Mouse (Mus musculus): ENCODE data around the gene Bicral.
"Not testable (repeated sequence)": the region's sequence is repeated elsewhere in the genome, so short reads cannot be mapped to it uniquely, and the experiment has no call there.

The Bicral gene

DNA sequence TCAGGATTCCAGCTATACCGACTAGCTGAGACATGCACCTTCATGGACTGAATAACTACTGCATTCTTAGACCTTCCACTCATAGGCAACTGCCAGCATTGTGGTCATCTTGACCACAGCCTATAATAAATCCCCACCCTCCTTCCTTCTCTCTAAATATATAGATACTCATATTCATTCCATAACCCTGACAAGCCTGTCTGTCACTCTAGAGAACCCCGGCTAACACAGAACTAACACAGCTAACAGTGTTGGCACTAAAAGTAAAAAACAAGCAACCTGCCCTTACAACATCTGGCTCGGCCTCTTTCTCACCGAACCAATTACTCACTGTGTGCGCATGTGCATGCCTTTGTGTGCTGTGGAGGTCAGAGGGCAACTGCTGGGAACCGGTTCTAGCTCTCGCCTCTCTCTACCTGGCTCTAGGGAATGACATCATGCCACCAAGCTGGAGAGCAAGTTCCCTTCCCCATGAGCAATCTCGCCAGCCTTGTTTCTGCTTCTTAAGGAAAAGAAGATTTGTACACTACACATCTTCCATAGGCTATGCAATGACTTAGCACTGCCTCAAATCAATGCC, 18.2 kb upstream of the Bicral start:
- in situ Hi-C loops (cut with MboI; ENCODE audit: low sequenced_read_pairs), result no loop called here

DNA sequence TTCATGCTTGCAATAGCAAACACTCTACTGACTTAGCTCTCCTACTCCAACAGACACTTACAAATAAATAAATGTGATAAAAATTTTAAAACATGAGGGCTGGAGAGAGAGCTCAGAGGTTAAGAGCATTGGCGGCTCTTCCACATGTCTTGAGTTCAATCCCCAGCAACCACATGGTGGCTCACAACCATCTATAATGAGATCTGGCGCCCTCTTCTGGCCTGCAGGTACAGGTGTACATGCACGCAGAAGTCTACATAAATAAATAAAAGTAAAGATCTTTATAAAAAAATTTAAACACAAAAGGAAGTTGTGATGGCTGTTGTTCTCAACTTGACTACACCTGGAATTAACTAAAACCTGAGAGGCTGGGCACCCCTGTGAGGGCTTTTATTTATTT, 17.3 kb upstream of the Bicral start:
- in situ Hi-C loops (cut with MboI; ENCODE audit: low sequenced_read_pairs), result no loop called here

DNA sequence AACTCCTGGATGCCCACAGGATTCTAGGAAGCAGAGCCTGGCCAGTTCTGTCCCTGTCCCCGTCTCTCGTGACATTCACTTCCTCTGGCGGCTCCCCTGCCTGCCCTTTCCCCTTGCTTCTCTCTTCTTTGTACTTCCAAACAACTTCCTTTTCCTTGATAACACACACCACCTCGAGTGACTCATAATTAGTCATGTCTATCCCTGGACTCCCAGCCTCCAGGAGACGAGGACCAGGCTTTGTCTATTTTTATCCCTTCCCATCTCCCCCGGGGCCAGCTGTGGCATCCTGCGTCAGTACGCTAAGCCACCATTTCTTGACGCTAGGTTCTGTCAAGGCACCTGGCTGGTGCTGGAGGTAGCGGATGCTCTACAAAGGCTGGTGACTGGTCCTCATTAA, 15.9 kb upstream of the Bicral start:
- in situ Hi-C loops (cut with MboI; ENCODE audit: low sequenced_read_pairs), result no loop called here

DNA sequence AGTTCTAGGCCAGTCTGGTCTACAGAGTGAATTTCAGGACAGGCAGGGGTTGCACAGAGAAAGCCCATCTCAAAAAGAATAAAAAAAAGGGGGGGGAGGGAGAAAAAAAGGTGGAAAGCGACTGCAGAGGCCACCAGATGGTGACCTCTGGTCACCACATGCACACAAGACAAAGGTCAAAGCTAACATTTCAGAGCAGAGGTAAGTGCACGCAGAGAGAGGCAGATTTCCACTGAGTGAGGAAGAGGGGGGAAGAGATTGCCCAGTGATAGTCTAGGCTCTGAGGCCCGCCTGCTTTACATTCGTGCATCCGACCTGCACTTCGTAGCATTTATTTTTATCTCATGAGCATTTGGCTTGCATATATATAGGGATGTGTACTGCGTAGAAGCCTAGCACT, 14.5 kb upstream of the Bicral start:
- in situ Hi-C loops (cut with MboI; ENCODE audit: low sequenced_read_pairs), result no loop called here

DNA sequence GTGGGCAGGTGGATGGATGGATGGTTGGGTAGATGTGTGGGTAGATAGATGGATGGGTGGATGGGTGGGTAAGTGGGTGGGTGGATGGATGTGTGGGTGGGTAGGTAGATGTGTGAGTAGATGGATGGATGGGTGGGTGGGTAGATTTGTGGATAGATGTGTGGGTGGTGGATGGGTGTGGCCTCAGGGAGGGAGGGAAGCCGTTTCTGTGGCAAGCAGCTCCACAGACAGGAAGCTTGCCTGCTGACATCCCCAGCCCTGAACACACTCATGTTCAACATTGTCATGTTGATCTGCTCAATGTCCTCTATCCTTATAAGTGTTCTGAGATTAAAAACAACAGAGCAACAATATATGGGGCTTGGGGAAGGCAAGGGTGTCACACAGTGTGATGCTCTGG, 12.6 kb upstream of the Bicral start:
- in situ Hi-C loops (cut with MboI; ENCODE audit: low sequenced_read_pairs), result no loop called here

DNA sequence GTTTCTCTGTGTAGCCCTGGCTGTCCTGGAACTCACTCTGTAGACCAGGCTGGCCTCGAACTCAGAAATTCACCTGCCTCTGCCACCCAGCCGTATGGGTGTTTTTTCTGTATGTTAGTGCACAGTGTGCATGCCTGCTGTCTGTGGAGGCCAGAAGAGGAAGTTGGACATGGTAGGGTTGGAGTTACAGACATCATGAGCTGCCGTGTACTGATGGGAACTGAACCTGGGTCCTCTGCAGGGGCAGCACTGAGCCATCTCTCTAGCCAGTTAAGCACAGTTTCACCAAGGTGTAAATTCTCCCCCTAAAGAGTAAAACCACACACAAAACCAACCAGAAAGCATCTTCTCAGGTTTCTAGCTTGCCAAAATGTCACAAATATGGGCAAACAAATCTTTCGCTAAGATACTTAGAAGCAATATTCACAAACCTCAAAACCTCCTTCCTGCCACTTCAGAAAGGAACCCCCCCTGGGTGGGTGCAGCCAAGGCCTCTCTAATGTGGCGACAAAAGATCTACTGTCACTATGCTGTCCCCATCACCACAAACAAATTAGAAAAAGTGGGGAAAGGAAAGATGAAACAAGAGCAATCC, 12.0 kb upstream of the Bicral start:
- in situ Hi-C loops (cut with MboI; ENCODE audit: low sequenced_read_pairs), result no loop called here

DNA sequence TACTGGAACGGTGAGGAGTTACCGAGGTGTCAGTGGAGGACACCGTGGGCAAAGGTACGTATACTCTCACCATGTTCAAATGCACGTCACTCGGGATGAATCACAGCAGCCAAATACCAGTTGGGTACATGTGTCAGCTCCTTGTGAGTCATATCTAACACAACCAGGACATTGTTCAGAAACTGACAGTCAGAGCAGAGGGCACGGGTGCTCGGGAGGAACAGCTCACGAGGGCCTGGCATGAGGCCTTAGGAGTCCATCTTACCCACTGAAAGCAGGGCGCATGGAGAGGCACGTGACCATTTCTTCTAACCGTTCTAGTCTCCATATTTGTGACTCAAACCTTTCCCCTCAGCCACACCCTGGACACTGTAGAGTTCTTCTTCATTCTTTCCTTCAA, 8.6 kb upstream of the Bicral start:
- in situ Hi-C loops (cut with MboI; ENCODE audit: low sequenced_read_pairs), result no loop called here

DNA sequence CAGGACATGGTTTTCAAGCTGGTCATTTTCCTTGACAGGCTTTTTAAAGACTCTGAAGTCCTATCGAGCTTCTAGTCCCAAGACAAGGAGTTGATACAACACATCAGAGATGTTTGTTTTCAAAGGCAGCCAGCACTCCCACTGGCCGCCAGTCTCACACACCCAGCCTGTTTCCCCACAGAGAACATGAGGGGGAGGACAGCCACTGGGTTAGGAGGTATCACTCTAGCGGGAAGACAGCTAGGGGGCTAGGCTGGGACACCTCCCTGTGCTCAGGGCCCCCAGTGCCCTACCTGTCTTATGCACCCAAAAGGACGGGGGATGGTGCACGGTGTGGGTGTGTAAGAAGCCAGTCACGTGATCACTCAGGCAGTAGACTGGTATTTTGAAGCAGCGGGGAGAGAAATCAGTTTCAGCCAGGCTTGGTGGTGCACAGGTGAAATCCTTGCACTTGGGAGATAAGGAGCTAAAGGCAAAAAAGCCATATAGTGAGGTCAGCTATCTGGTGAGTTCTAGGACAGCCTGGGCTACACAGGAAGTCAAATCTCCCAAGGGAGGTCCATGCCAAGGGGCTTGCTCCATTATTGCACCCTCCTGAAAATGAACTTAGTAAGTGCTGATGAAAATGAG, 6.4 kb upstream of the Bicral start:
- in situ Hi-C loops (cut with MboI; ENCODE audit: low sequenced_read_pairs), result no loop called here

DNA sequence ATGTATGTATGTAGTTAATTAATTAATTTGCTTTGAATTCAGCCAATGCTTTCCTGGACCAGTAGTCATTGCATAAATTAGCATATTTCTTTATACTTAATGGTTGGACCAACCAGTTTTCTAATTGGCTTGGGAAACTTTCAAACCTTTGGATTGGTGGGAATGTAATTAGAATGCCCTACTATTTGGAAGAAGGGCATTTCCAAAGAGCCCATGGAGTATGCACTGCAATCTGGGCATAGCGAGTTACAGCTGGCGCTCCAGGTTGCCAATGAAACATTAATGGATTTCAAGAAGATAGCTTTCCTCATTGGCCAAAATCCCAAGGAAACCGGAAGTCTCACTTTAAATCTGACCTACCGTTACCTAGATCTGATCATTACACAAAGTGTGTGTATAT, 1.8 kb upstream of the Bicral start:
- in situ Hi-C loops (cut with MboI; ENCODE audit: low sequenced_read_pairs), result no loop called here

DNA sequence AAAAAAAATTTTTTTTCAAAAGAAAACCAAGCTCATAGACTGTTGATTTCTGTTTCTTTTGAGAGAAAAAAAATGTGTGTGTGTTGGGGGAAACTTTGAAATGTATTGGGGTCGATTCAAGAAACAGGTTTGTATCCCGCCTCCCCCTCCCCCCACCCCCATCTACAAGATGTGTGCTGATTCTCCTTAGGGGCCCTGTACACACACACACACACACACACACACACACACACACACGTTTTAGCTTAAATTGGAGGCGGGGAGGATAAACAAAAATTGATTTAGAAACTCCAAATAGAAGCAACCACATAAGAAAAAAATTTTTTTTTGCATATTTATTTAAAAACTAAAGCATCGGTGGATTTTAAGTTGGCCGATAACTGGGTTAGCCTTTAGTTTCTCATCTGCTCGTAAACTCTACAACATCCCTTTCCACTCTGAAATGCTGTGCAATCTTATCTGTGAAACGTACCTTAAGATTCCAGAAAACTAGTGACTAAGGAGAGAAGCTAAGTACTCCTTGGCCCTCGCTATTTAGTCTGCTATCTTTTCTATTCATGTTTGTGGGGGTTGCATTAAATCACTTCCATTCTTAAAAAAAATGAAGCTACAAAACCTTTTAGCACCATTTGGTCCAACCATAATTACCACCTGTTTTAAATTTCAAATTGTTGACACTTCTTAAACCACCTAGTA, 615 bp upstream of the Bicral start:
- in situ Hi-C loops (cut with MboI; ENCODE audit: low sequenced_read_pairs), result no loop called here

DNA sequence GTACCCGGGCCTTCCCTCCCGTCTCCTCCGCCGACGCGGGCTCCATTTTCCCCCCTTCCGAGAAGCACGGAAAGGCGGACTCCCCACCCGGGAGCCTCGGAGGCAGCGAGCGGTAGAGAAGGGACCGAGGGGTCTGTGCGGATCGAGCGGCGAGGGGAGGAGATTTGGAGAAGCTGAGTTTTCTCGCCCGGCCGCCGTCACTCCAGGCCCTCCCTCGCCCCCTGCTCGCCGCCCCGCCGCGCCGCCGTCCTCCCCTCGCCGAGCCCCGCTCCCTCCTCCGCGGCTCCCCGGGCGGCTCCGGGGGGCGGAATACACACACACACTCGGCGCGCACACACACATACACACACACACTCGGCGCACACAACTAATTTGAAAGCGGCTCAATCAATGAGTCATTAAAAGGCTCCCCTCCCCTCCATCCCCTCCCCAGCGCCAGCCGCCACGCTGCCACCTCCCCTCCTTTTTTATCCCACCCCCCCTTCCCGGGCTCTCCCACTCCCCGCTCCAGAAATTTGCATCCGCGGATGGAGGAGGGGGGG, 850 bp downstream of the Bicral start:
- in situ Hi-C loops (cut with MboI; ENCODE audit: low sequenced_read_pairs), result no loop called here

DNA sequence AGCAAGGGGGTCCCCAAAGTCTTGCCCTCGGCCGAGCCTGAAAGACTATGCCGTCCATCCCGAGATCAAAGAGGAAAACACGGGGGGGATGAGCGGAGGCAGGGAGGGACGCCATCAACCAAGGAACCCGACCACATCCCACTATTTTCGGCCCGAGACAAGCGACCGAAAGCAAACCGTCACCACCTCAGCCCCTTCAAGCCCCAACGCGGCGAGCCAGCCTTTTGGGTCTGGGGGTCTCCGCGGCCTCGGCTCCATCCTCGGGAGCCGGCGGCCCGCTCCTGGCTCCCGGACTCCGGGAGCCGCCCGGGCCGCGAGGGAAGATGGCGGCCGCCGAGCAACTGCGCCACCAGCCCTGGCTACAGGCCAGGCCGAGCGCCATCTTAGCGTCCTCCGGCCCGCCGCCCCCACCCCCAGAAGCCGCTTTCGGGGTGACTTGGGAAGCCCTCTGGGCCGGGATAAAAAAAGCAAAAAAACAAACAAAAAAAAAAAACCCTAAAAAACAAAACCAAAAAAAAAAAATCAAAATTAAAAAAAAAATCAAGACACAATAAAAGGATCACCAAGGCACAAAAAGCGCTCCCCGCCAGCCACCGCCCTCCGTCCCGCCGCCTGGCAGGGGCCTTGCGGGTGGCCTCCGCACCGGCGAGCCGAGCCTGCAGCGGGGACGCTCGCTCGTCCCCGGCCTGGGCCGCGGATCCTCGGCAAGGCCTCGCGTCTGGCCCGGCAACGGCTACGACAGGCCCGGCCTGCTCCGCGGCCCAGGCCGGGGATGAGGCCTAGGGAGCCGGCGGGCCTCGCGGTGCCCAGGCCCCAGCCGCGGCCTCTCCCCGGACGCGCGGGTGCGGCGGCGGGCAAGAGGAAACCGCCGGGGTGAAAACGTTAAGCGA, 1.6 kb downstream of the Bicral start:
- in situ Hi-C loops (cut with MboI; ENCODE audit: low sequenced_read_pairs), result no loop called here

DNA sequence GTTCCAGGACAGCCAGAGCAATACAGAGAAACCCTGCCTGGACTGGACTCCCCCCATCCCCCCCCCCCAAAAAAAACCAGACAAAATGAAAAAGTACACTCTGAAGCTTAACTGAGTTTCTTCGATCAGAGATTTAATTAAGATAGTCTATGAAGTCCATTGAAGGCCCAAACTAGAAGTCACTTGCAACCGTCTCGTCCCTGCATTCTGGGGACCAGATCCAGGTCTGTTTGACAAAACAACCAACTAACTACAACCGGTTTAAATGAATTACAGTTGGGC, 2.2 kb downstream of the Bicral start:
- in situ Hi-C loops (cut with MboI; ENCODE audit: low sequenced_read_pairs), result no loop called here

DNA sequence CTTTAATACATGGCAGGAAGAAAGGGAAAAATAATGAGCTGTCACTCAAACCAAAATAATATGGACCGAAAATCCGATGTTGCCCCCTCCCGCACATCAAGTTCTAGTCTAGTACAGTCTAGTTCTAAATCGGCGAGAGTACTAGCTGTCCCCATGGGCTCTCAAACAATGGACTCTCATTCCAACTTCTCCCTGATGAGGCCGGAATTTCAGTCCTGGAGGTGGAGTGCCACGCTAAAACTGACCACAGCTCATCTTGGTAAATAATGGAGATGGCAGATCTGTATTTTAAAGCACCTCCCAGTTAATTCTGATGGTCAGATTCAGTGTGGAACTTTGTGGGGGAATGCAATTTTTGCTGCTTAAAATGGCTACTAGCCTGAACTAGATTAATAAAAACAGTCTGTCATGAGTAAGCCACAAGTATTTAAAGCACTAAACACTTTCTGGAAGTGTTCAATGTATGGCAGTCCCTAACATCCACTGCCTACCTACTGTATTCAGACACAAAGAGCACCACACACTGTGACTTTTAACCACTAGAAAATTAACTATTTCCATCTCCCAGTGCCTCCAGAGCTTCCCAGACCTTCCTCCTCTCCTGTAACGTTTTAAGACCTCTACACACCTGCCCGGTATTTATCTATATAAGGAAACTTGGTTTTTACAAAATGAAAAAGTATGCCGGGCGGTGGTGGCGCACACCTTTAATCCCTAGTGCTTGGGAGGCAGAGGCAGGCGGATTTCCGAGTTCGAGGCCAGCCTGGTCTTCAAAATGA, 2.8 kb downstream of the Bicral start:
- in situ Hi-C loops (cut with MboI; ENCODE audit: low sequenced_read_pairs), result no loop called here

DNA sequence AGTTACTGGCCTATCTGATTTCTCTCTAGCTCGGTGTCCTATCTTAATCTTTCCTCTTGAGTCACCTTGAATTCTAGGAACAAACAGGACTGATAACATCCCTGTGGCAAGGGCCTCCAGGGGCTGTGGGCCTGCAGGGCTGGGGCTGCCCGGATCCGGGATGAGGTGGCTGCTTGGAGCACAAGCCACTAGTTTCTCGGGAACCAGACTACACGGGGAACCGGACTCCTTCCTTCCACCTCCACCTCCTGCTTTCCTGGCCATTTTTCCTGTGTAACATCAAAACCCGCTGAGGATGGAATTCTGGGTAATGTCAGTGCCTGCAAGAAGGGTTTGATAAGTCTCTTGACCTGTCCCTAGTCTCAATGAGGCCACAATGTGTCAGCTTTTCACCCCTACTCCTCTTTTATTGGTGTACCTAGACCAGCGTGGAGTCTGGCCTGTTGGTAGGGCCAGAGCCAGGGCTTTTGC, 3.6 kb downstream of the Bicral start:
- in situ Hi-C loops (cut with MboI; ENCODE audit: low sequenced_read_pairs), result no loop called here

DNA sequence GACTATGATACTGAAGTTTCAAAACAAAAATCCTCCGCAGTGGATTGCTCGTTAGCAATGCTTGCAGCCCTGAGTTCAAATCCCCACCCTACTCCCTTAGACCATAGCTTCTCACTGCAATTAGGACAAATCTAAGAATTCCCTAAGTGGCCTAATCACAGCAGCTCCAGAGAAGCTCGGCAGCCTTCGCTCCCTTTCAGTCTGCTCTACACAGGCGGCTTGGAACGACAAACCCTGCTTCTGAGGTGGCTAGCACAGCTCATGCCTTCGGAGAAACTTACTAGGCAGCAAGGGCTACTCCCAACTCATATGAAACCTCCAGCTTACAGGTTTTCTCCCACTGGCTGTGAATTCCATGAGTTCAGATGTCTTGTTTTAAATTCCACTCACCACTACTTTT, 4.2 kb downstream of the Bicral start:
- in situ Hi-C loops (cut with MboI; ENCODE audit: low sequenced_read_pairs), result no loop called here

DNA sequence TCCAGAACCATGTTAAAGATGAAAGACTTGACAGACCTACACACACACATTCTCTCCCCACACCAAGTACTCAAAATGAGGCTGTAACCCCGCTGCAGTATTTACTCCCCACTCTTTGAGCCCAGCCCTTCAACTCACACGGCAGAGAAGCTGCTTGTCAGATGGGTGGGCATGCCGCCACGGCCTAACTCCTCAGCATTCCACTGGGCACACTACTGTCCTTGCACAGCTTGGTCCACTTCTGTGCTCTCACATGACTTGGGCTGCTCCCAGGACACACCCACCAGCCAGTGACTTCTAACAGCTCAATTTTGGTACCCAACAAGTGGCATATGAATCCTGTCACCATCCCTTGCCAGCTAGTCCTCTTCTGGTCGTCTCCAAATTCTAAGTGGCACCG, 5.0 kb downstream of the Bicral start:
- in situ Hi-C loops (cut with MboI; ENCODE audit: low sequenced_read_pairs), result no loop called here

DNA sequence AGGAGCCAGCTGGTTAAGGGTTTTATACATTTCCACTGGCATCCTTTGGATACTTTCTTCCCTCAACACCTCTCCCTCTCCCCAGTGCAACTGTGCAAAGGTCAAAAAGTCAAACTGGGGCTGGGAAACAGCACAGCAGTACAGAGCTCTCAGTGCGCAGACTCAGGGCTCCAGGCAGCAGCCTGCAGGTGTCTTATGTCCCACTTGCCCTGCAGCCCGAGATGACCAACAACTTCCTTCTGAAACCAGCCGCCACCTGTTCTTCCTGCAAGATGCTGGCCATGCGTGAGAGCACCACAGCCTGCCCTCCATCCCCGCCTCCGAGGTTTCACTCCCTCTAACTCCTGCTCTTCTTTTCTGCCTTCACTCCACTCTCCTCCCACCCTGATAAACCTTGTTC, 5.6 kb downstream of the Bicral start:
- in situ Hi-C loops (cut with MboI; ENCODE audit: low sequenced_read_pairs), result no loop called here

DNA sequence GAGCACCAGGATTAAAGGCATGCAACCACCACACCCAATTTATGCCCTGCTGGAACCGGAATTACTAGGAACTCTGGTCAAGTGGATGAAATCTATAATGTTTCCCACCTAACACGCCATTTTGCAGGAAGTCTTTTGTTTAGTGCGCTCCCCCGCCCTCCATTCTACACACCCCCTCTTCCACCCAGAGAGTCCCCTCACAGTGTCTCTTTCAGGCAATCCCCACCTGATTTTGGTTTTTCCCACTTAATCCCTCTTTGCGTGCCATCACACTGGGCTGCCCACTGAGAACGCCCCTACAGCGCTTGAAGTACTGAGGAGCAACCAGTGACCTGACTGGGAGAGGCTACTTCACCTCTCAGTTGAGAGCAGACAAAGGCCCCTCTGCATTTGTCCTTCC, 11.1 kb downstream of the Bicral start:
- in situ Hi-C loops (cut with MboI; ENCODE audit: low sequenced_read_pairs), result no loop called here

DNA sequence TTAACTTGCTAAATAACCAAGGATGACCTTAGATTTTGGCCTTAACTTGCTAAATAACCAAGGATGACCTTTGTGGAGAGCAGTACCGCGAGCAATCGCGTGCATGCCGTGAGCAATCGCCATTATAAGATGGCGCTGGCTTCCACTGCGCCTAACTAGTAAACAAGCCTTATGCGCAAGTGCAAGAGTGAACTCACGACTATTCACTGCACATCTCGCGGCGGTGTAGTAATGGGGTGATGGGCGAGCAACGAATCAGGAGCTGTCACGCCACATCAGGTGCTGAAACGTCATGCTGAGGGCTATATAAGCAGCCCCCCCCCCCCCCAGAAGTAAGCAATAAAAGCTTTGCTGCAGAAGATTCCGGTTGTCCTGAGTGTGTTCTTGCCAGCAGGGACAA, 11.7 kb downstream of the Bicral start:
- in situ Hi-C loops (cut with MboI; ENCODE audit: low sequenced_read_pairs), result not testable (repeated sequence)
